Mouse (Mus musculus): ENCODE results near the gene Spag7. TPM values are rescaled to one million over a fixed set of nuclear protein-coding genes. Genes with fewer than 3 reads are reported as not detected.

Spag7 gene
- polyA plus RNA-seq, 1 experiment: 32.2 TPM

DNA sequence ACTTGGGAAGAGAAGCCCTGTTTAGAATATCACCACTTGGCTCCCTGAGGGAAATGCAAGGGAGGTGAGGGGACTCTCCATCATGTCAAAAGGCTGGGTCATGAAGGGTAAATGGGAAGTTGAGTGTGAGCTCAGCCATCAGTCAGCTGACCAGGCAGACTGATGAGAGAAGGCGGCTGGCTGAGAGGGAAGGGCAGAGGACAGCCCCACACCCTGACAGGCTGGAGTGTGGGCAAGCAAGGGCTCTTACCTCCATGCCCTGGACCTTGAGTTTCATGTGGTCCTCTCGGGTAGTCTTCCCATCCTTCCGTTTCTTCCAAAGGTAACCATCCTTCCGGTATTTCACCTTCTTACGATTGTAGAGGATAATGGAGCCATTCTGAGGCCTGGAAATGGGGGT lies 14.4 kb upstream of the Spag7 start:
- peaks cover 10% of the 10 kb centered on the region for H3K4me1 ChIP-seq (replicated peaks; ENCODE audit: control insufficient read depth, insufficient read depth, low read length)
- no peak overlapping the region for H3K27ac ChIP-seq (ENCODE audit: control insufficient read depth, insufficient read depth, low read length)
- no peak for TF ChIP-seq POLR2A (IDR thresholded peaks at IDR 0.05; ENCODE audit: control insufficient read depth, extremely low read depth, insufficient read depth, low read length, poor library complexity)
- no peak for TF ChIP-seq CTCF (IDR thresholded peaks at IDR 0.05; ENCODE audit: borderline replicate concordance, control insufficient read depth, extremely low read depth, insufficient read depth, low read length, poor library complexity)
- WGBS: 93% methylated on average over 5 of the region's 5 CpGs
- H3K4me3 ChIP-seq (ENCODE audit: control insufficient read depth, insufficient read depth, low read length): no peak overlapping the region
- H3K27me3 ChIP-seq (ENCODE audit: control insufficient read depth, insufficient read depth, low read length): no peaks in the 10 kb centered on the region
- DNase-seq: no peak
- peaks cover 10% of the 10 kb centered on the region for H3K36me3 ChIP-seq (ENCODE audit: control insufficient read depth, insufficient read depth, low read length)

DNA sequence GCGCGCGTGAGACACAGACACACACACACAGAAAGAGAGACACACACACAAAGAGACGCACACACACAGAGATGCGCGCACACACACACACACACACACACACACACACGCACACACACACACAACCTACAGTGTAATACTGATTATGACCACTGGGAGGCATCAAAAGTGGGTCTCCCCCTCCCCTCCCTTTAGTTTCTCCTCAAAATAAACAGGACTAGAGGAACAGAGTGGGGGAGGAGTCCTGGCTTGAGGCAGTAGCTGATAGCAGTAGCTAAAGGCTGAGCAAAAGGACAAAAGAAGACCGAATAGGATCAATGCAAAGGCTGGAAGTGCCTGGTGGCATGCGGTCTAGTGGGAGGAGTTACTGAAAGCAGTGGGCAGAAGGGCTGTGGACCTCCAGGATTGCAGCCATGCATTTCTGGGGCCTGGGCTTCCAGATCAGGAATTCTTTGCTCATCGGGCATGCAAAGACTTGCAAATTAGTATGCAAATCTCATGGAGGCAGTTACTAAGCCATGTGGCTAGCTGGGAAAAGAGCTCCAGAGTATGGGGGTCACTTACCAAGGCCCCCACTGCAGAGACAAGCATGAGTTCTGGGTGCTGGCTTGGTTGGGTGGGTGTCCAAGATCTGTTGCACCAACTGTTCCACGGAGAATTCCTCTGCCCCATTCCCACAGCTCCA lies 12.8 kb upstream of the Spag7 start:
- H3K27me3 ChIP-seq (ENCODE audit: control insufficient read depth, insufficient read depth, low read length): no peaks in the 10 kb centered on the region
- no peak overlapping the region for H3K27ac ChIP-seq (ENCODE audit: control insufficient read depth, insufficient read depth, low read length)
- no peak for DNase-seq
- WGBS: 88% methylated on average over 11 of the region's 11 CpGs
- H3K4me3 ChIP-seq (ENCODE audit: control insufficient read depth, insufficient read depth, low read length): no peak overlapping the region
- peaks cover 4% of the 10 kb centered on the region; the same call in 1 of the 2 replicates for H3K4me1 ChIP-seq (replicated peaks; ENCODE audit: control insufficient read depth, insufficient read depth, low read length)
- TF ChIP-seq CTCF (IDR thresholded peaks at IDR 0.05; ENCODE audit: borderline replicate concordance, control insufficient read depth, extremely low read depth, insufficient read depth, low read length, poor library complexity): no peak; the same call in 1 of the 2 replicates
- TF ChIP-seq POLR2A (IDR thresholded peaks at IDR 0.05; ENCODE audit: control insufficient read depth, extremely low read depth, insufficient read depth, low read length, poor library complexity): no peak
- H3K36me3 ChIP-seq (ENCODE audit: control insufficient read depth, insufficient read depth, low read length): peaks cover 10% of the 10 kb centered on the region

DNA sequence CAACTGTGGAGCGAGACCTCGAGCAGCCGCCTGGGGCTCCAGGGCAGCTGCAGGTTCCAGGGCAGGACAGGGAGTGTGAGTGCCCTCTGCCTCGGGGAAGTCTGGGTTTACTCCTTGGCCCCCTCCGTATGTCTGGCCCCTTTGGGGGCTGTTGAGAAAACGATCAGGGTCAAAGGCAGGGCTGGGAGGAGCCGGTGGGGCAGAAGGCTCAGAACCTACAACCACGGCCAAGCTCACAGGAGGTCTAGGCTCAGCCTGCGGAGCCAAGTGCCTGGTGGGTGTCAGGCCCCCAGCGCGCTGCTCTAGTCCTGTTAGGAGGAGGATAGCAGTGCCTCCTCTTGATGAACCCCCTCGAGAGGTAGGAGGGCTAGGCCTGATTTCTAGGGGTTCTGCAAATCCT lies 12.0 kb upstream of the Spag7 start:
- 96% methylated on average over 12 of the region's 12 CpGs for WGBS
- TF ChIP-seq POLR2A (IDR thresholded peaks at IDR 0.05; ENCODE audit: control insufficient read depth, extremely low read depth, insufficient read depth, low read length, poor library complexity) (no peak), CTCF (IDR thresholded peaks at IDR 0.05; ENCODE audit: borderline replicate concordance, control insufficient read depth, extremely low read depth, insufficient read depth, low read length, poor library complexity) (no peak)
- no peaks in the 10 kb centered on the region for H3K4me1 ChIP-seq (replicated peaks; ENCODE audit: control insufficient read depth, insufficient read depth, low read length)
- no peaks in the 10 kb centered on the region for H3K27me3 ChIP-seq (ENCODE audit: control insufficient read depth, insufficient read depth, low read length)
- no peak for DNase-seq
- H3K36me3 ChIP-seq (ENCODE audit: control insufficient read depth, insufficient read depth, low read length): peaks cover 10% of the 10 kb centered on the region
- H3K4me3 ChIP-seq (ENCODE audit: control insufficient read depth, insufficient read depth, low read length): no peak overlapping the region
- H3K27ac ChIP-seq (ENCODE audit: control insufficient read depth, insufficient read depth, low read length): no peak overlapping the region

DNA sequence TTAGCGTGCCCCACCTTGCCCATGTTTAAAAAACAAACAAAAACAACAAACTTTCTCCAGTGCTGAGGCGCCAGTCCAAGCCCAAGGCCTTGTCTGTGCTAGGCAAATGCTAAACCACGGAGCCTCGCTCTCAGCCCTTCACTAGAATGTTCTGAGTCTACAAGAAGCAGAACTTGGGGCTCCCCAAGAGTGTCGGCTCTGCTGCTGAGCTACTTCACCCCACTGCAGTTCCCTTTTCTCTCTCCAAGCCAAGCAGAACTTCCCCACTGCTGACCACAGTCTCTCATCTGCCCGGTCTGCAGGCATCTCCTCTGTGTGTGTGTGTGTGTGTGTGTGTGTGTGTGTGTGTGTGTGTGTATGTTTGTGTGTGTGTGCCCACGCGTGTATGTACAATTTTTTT lies 10.7 kb upstream of the Spag7 start:
- Histone ChIP-seq H3K4me3 (ENCODE audit: control insufficient read depth, insufficient read depth, low read length) (no peak overlapping the region), H3K4me1 (replicated peaks; ENCODE audit: control insufficient read depth, insufficient read depth, low read length) (no peaks in the 10 kb centered on the region), H3K36me3 (ENCODE audit: control insufficient read depth, insufficient read depth, low read length) (peaks cover 10% of the 10 kb centered on the region), H3K27ac (ENCODE audit: control insufficient read depth, insufficient read depth, low read length) (no peak overlapping the region), H3K27me3 (ENCODE audit: control insufficient read depth, insufficient read depth, low read length) (no peaks in the 10 kb centered on the region)
- DNase-seq: no peak
- no peak for TF ChIP-seq POLR2A (IDR thresholded peaks at IDR 0.05; ENCODE audit: control insufficient read depth, extremely low read depth, insufficient read depth, low read length, poor library complexity)
- no peak for TF ChIP-seq CTCF (IDR thresholded peaks at IDR 0.05; ENCODE audit: borderline replicate concordance, control insufficient read depth, extremely low read depth, insufficient read depth, low read length, poor library complexity)
- 54% methylated on average over 8 of the region's 8 CpGs for WGBS

DNA sequence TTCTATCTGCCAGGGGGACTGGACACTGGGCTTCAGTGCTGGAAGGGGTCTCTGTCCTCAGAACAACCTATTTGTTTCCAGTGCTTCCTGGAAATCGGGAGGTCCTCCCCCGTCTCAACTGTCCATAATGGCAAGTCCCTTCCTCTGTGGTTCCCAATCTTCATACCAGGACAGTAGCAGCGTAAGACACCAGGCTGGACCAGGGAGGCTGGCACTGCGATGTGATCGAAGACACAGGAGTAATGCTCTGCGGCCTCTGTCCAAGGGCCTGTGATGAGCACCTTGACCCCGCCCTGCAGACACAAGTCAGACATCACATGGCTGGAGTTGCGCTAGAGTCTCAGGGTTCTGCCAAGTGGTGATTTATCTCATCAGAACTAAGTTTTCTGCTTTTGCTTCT lies 10.1 kb upstream of the Spag7 start:
- Histone ChIP-seq H3K4me3 (ENCODE audit: control insufficient read depth, insufficient read depth, low read length) (no peak overlapping the region), H3K36me3 (ENCODE audit: control insufficient read depth, insufficient read depth, low read length) (peaks cover 10% of the 10 kb centered on the region), H3K4me1 (replicated peaks; ENCODE audit: control insufficient read depth, insufficient read depth, low read length) (peaks cover 3% of the 10 kb centered on the region), H3K27me3 (ENCODE audit: control insufficient read depth, insufficient read depth, low read length) (no peaks in the 10 kb centered on the region), H3K27ac (ENCODE audit: control insufficient read depth, insufficient read depth, low read length) (no peak overlapping the region)
- WGBS: 94% methylated on average over 8 of the region's 8 CpGs
- TF ChIP-seq CTCF (IDR thresholded peaks at IDR 0.05; ENCODE audit: borderline replicate concordance, control insufficient read depth, extremely low read depth, insufficient read depth, low read length, poor library complexity) (no peak), POLR2A (IDR thresholded peaks at IDR 0.05; ENCODE audit: control insufficient read depth, extremely low read depth, insufficient read depth, low read length, poor library complexity) (no peak)
- DNase-seq: no peak

DNA sequence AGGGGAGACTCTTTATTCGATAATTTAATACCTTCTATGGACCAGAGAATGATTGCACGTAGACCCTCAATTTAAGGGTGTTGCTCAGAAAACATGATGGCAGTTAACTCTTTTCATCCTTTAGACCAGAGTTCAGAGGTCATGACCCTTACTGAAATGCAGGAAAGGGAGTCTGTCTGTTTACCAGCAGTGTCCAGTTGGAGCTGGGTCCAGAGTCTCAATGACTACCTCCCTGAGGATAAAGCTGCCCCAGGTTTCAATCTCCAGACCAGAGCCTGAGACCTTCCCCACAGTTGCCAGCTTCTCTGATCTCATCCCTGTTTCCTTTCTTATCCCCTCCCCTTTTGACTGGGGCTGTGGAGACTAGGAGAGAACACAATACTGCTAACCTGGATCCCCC lies 9.4 kb upstream of the Spag7 start:
- H3K27ac ChIP-seq (ENCODE audit: control insufficient read depth, insufficient read depth, low read length): no peak overlapping the region
- no peak for DNase-seq
- TF ChIP-seq CTCF (IDR thresholded peaks at IDR 0.05; ENCODE audit: borderline replicate concordance, control insufficient read depth, extremely low read depth, insufficient read depth, low read length, poor library complexity): no peak
- no peak for TF ChIP-seq POLR2A (IDR thresholded peaks at IDR 0.05; ENCODE audit: control insufficient read depth, extremely low read depth, insufficient read depth, low read length, poor library complexity)
- H3K36me3 ChIP-seq (ENCODE audit: control insufficient read depth, insufficient read depth, low read length): peaks cover 7% of the 10 kb centered on the region
- WGBS: 95% methylated on average over 2 of the region's 2 CpGs
- H3K27me3 ChIP-seq (ENCODE audit: control insufficient read depth, insufficient read depth, low read length): no peaks in the 10 kb centered on the region
- H3K4me3 ChIP-seq (ENCODE audit: control insufficient read depth, insufficient read depth, low read length): no peak overlapping the region
- peaks cover 6% of the 10 kb centered on the region for H3K4me1 ChIP-seq (replicated peaks; ENCODE audit: control insufficient read depth, insufficient read depth, low read length)

DNA sequence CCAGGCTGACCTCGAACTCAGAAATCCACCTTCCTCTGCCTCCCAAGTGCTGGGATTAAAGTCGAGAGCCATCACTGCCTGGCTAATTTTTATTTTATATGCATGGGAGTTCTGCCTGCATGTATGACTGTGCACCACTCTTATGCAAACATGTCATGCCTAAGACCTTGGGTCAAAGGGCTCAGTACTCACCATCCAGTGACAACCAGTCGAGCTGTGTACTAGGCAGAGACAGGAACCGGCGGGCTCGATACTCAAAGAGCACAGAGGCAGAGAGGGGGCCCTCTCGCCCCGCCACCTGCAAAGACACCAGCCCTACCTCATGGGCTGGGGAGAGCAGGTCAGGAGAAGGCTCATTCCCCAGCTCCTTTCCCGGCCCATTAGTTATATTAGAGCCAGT lies 8.9 kb upstream of the Spag7 start:
- Histone ChIP-seq H3K27ac (ENCODE audit: control insufficient read depth, insufficient read depth, low read length) (no peak overlapping the region), H3K36me3 (ENCODE audit: control insufficient read depth, insufficient read depth, low read length) (peaks cover 7% of the 10 kb centered on the region), H3K4me3 (ENCODE audit: control insufficient read depth, insufficient read depth, low read length) (no peak overlapping the region), H3K27me3 (ENCODE audit: control insufficient read depth, insufficient read depth, low read length) (no peaks in the 10 kb centered on the region), H3K4me1 (replicated peaks; ENCODE audit: control insufficient read depth, insufficient read depth, low read length) (peaks cover 6% of the 10 kb centered on the region)
- TF ChIP-seq CTCF (IDR thresholded peaks at IDR 0.05; ENCODE audit: borderline replicate concordance, control insufficient read depth, extremely low read depth, insufficient read depth, low read length, poor library complexity): no peak
- TF ChIP-seq POLR2A (IDR thresholded peaks at IDR 0.05; ENCODE audit: control insufficient read depth, extremely low read depth, insufficient read depth, low read length, poor library complexity): no peak
- DNase-seq: no peak
- WGBS: 95% methylated on average over 9 of the region's 9 CpGs

Measured in thymus, adult 2 months (tissue).